Mouse (Mus musculus) hindbrain, embryonic 12.5 days (tissue): ENCODE results near the gene Pxdc1. TPM values are rescaled to one million over a fixed set of nuclear protein-coding genes. Genes with fewer than 3 reads are reported as not detected.

Source experiments
- ATAC-seq: fragments of 200-750 bp; cut with Nextera tagmentation; 2 replicates; pipeline ENCODE4 v1.8.0; 2017; ENCODE audit warnings: moderate TSS enrichment; ENCODE audit not compliant: low FRiP score
- H3K27ac ChIP-seq: fragments of 300-500 bp; sonication (generic); 2 replicates; pipeline ENCODE4 v1.5.1; 2016; ENCODE audit warnings: mild to moderate bottlenecking
- H3K27me3 ChIP-seq: fragments of 300-500 bp; sonication (generic); 2 replicates; pipeline ENCODE4 v1.6.1; 2016; ENCODE audit warnings: mild to moderate bottlenecking
- H3K36me3 ChIP-seq: fragments of 300-500 bp; sonication (generic); 2 replicates; pipeline ENCODE4 v1.6.1; 2016; ENCODE audit warnings: mild to moderate bottlenecking
- H3K4me1 ChIP-seq: fragments of 300-500 bp; sonication (generic); 2 replicates; pipeline ENCODE4 v1.6.1; 2016
- H3K4me2 ChIP-seq: fragments of 300-500 bp; sonication (generic); replicated peaks from 2 replicates; pipeline ENCODE4 v1.6.1; 2016; ENCODE audit warnings: mild to moderate bottlenecking
- H3K4me3 ChIP-seq: fragments of 300-500 bp; sonication (generic); 2 replicates; pipeline ENCODE4 v1.5.1; 2016; ENCODE audit warnings: mild to moderate bottlenecking
- H3K9ac ChIP-seq: fragments of 300-500 bp; sonication (generic); 2 replicates; pipeline ENCODE4 v1.6.1; 2016; ENCODE audit warnings: mild to moderate bottlenecking, moderate library complexity
- H3K9me3 ChIP-seq: fragments of 300-500 bp; sonication (generic); replicated peaks from 2 replicates; pipeline ENCODE4 v1.6.1; 2016; ENCODE audit warnings: mild to moderate bottlenecking
- WGBS: fragments of 180-500 bp; shearing (Covaris S2); methylation state at CpG from one replicate; pipeline ENCODE4 v1.1.7; 2016; 5-methylcytosine and 5-hydroxymethylcytosine counted together
- polyA plus RNA-seq: library from polyadenylated mRNA; unstranded; fragments of >200 nt; fragmentation: Nextera tagmentation; extraction: Ambion mirVana; gene quantifications from 2 replicates; pipeline ENCODE4 v1.2.1, GENCODE M21; 2016

The Pxdc1 gene
- polyA plus RNA-seq, 1 experiment from 2014 or later, result 7.9 TPM

DNA sequence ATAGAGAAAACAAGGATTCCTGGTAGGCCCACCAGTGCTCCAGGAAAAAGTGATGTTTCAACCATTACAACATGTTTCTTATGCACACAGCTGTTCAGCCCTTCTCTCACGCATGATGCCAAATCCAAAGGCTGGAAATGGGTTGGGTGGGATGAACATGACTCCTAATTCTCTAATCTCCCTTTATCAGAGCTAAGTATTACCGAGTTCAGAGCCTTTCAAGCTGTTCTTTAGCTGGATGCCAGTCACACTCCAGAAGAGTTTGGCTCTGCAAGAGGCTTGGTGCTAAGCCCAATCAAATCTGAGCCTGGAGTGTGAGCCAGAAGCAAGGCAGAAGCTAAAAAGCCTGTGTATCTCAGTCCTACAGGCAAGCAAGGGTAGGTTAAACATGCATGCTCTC lies 40.9 kb downstream of the Pxdc1 start:
- Histone ChIP-seq H3K4me2 (no peak overlapping the region), H3K4me1 (no peaks in the 10 kb centered on the region), H3K9ac (no peak overlapping the region), H3K9me3 (no peaks in the 10 kb centered on the region), H3K36me3 (no peaks in the 10 kb centered on the region), H3K4me3 (no peak overlapping the region), H3K27me3 (no peaks in the 10 kb centered on the region), H3K27ac (no peak overlapping the region)
- WGBS, result 75% methylated on average over 2 of the region's 2 CpGs
- no peak for ATAC-seq

DNA sequence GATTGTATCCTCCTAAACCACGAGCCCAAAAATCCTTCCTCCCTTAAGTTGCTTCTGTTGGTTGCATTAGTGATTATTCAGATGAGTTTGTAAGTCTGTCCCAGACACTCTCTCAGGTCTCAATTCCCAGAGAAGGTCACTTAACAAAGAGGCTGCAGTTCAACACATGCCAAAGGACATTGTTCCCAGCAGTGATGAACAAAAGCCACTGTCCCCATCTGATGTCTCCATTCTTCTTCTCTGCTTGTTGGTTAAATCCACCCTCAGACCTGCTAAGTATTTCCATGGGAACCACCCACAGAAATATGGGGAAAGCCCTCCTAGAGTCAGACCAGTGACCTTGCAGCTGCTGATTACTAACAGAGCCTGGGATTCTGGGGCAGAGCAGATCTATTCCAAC lies 43.6 kb downstream of the Pxdc1 start:
- 33% methylated on average over 1 of the region's 1 CpGs for WGBS
- Histone ChIP-seq H3K4me2 (no peak overlapping the region), H3K4me1 (0 out of 2 replicates have a peak, but pooled peaks cover 6% of the 10 kb centered on the region), H3K9me3 (no peaks in the 10 kb centered on the region), H3K27ac (no peak overlapping the region), H3K9ac (no peak overlapping the region), H3K36me3 (no peaks in the 10 kb centered on the region), H3K27me3 (no peaks in the 10 kb centered on the region), H3K4me3 (no peak overlapping the region)
- ATAC-seq, result no peak

DNA sequence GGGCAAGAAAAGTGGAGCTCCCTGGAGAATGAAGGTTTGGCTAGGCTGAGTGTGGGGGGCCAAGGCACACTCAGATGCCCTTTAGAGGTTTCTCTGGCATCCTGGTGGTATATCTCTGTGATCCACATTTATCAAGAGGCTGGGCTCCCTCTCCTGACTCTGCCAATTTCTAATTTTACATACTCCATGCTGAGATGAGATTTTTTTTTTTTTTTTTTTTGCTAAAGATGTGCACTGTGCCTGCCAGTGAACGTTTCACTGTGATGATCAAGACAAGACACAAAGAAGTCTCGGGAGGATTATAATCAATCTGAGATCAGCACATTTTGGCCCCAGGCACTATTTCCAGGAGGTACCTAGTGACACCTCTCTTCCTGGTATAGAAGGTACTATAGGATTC lies 46.2 kb downstream of the Pxdc1 start:
- H3K36me3 ChIP-seq, result no peaks in the 10 kb centered on the region
- no peak overlapping the region for H3K9ac ChIP-seq
- no peak overlapping the region for H3K27ac ChIP-seq
- no peak for ATAC-seq
- H3K27me3 ChIP-seq, result no peaks in the 10 kb centered on the region
- H3K4me1 ChIP-seq, result 0 out of 2 replicates have a peak, but pooled peaks cover 6% of the 10 kb centered on the region
- no peaks in the 10 kb centered on the region for H3K9me3 ChIP-seq
- no peak overlapping the region for H3K4me3 ChIP-seq
- no peak overlapping the region for H3K4me2 ChIP-seq
- 65% methylated on average over 2 of the region's 2 CpGs for WGBS

DNA sequence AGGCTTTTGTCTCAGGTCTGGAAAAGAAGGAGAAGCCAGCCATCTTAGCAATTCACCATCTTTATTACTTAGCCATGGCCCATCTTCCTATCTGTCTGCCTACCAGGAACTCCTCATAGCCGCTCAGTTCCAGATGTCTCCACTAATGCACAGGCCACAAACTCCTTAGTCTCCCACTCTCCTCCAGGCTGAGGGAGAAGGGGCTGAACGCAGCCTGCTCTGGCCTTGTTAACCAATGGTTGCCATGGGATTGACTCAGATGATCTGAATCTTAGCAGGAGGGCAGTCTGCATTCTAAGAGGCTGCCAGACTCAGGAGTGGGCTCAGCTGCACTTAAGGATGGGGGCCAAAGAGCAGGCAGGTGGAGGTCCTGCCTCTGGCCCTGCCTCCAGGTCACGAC lies 47.4 kb downstream of the Pxdc1 start:
- ATAC-seq, result peak; percentile 38; the same call in 1 of the 2 replicates
- no peaks in the 10 kb centered on the region for H3K9me3 ChIP-seq

DNA sequence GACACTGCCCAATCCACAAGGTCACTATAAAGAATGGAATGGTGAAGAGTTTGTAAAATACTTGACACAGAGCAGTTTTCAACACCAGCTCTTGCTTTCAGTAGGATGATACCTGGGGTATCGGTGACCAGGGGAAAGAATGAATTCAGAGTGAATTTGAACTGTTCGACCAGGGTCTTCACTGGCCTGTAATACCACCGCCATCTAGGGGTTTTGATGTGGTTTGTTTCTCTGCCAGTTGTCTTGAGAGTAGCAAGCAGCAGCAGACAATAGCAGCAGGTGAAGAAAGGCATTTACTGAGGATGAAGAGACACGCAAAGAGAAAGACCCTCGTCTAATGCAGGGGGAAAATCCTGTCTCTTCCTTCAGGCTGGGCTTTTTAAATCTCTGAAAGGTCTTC lies 48.1 kb downstream of the Pxdc1 start:
- Histone ChIP-seq H3K27me3 (no peaks in the 10 kb centered on the region), H3K9ac (no peak overlapping the region), H3K4me1 (0 out of 2 replicates have a peak, but pooled peaks cover 6% of the 10 kb centered on the region), H3K36me3 (no peaks in the 10 kb centered on the region), H3K9me3 (no peaks in the 10 kb centered on the region), H3K4me3 (no peak overlapping the region), H3K27ac (no peak overlapping the region), H3K4me2 (no peak overlapping the region)
- 74% methylated on average over 5 of the region's 5 CpGs for WGBS
- ATAC-seq, result no peak

More for the DNA sequence above, 47.4 kb downstream of the Pxdc1 start:
- Histone ChIP-seq H3K36me3 (no peaks in the 10 kb centered on the region), H3K4me2 (no peak overlapping the region), H3K27ac (no peak overlapping the region), H3K4me1 (0 out of 2 replicates have a peak, but pooled peaks cover 6% of the 10 kb centered on the region), H3K4me3 (no peak overlapping the region), H3K27me3 (no peaks in the 10 kb centered on the region), H3K9ac (no peak overlapping the region)
- WGBS, result 58% methylated on average over 3 of the region's 3 CpGs

DNA sequence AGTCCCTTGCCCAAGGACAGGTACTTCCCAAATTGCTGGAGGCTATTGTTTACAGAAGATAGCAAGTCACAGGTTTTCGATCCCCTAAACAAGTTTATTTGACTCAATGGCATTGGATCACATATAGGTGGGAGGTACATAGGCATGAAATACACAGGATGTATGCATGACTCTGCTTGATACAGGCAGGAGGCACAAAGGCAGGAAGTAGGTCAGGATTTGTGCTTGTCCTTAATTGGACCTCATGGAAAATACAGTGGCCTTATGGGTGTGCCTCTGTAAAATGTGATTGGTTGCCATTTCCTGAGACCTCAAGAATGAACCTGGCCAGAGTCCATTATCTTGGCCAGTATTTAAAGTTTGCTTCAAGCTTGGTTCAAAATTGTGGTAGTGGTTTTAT lies 48.9 kb downstream of the Pxdc1 start:
- H3K4me1 ChIP-seq, result 0 out of 2 replicates have a peak, but pooled peaks cover 6% of the 10 kb centered on the region
- WGBS, result 98% methylated on average over 1 of the region's 1 CpGs
- ATAC-seq, result no peak
- no peak overlapping the region for H3K4me3 ChIP-seq
- H3K36me3 ChIP-seq, result no peaks in the 10 kb centered on the region
- no peaks in the 10 kb centered on the region for H3K27me3 ChIP-seq
- H3K4me2 ChIP-seq, result no peak overlapping the region
- H3K9me3 ChIP-seq, result no peaks in the 10 kb centered on the region
- H3K9ac ChIP-seq, result no peak overlapping the region
- no peak overlapping the region for H3K27ac ChIP-seq

DNA sequence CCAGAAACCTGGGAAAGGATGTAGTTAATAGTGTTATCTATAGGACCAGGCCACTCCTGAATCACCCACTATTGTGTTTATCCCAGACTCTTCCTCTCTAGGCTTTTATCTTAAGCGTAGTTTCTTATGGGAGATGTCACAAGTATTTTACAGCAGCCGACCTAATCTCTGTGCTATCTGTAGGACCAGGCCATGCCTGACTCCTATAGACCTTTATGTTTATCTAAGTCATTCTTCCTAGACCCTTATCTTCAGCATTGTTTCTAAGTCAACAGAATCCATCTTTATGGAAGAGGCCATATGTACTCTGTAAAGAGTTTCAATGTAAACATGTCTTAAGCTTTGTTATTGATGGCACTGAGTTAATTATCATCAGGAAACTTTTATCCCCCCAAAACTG lies 50.5 kb downstream of the Pxdc1 start:
- 0 out of 2 replicates have a peak, but pooled peaks cover 6% of the 10 kb centered on the region for H3K4me1 ChIP-seq
- no peak for ATAC-seq
- H3K9ac ChIP-seq, result no peak overlapping the region
- no peaks in the 10 kb centered on the region for H3K9me3 ChIP-seq
- WGBS, result 76% methylated on average over 2 of the region's 2 CpGs
- H3K4me3 ChIP-seq, result no peak overlapping the region
- no peaks in the 10 kb centered on the region for H3K27me3 ChIP-seq
- no peaks in the 10 kb centered on the region for H3K36me3 ChIP-seq
- H3K4me2 ChIP-seq, result no peak overlapping the region
- H3K27ac ChIP-seq, result no peak overlapping the region

DNA sequence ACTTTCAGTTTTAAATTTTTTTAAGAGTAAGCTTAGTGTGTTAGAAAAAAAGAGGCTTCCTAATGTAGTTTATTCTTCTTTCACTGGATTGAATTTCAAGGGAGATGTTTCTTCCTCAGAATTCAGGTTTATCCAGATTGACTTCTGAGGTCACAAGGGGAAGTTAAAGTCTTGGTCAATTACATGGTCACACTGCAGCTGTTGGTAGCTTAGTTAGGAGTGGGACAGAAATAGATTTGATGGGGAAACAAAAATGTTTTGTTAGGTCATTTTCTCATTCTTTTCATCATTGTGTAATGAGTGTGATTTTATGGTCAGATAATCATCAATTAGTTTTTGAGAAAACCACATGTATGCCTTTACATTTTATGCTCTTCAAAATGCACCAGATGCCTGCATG lies 56.5 kb downstream of the Pxdc1 start:
- H3K36me3 ChIP-seq, result no peaks in the 10 kb centered on the region
- no peak overlapping the region for H3K27ac ChIP-seq
- ATAC-seq, result no peak
- no peak overlapping the region for H3K9ac ChIP-seq
- H3K4me2 ChIP-seq, result no peak overlapping the region
- no peaks in the 10 kb centered on the region for H3K4me1 ChIP-seq
- H3K4me3 ChIP-seq, result no peak overlapping the region
- no peaks in the 10 kb centered on the region for H3K27me3 ChIP-seq
- no peaks in the 10 kb centered on the region for H3K9me3 ChIP-seq

Other genes with a start within 250 kb of the Pxdc1 start
- gene Fam50b, start 81.4 kb upstream of the Pxdc1 start, polyA plus RNA-seq, result 0.17 TPM in 1 of 2 replicates, not detected in the other
- gene Prpf4b, start 221.8 kb upstream of the Pxdc1 start, polyA plus RNA-seq, result 94.8 and 98.1 TPM in 2 replicates